Mouse (Mus musculus) bone marrow macrophage, adult 2 months (primary cell): ENCODE data around the gene Gna13.

ENCODE experiments used
- CTCF ChIP-seq: IDR thresholded peaks from 2 replicates; pipeline ENCODE4 v1.5.1; 2012; ENCODE audit warnings: low read depth, mild to moderate bottlenecking, low read length, moderate library complexity
- POLR2A ChIP-seq: IDR thresholded peaks from 2 replicates; pipeline ENCODE4 v1.6.1; 2012; ENCODE audit warnings: mild to moderate bottlenecking, low read depth, low read length, borderline replicate concordance

GRCm38 (mm10) chr11:109436889-109437288 lies 74.3 kb downstream of the Gna13 start:
- no peak for TF ChIP-seq CTCF
- no peak for TF ChIP-seq POLR2A
